Mouse (Mus musculus) ES-CJ7 (cell line): ENCODE measurements at regions not wholly inside any gene's neighbourhood (a gene's known extent, or its start where the extent isn't known, plus 50 kb on each side); places are given as distances from the start of the nearest gene placed in this dataset.
A peak's percentile ranks its signal among the peaks of the same experiment; 100 is the strongest.

Experiments
- DNase-seq: peaks from one replicate; pipeline ENCODE4 v3.0.0; 2011; ENCODE audit warnings: low read depth, low spot score

- no peak for DNase-seq
Observed at GRCm38 (mm10) chr17:50438960-50439359, 70.2 kb upstream of the Plcl2 start.

- DNase-seq: no peak
Observed at GRCm38 (mm10) chr17:50439365-50439764, 69.8 kb upstream of the Plcl2 start.

- DNase-seq: peak; percentile 19
Observed at GRCm38 (mm10) chr17:50442062-50442461, 67.1 kb upstream of the Plcl2 start.

GRCm38 (mm10) chr17:50442905-50443304 lies 66.3 kb upstream of the Plcl2 start:
- DNase-seq: no peak

GRCm38 (mm10) chr17:50443376-50444022 lies 65.7 kb upstream of the Plcl2 start:
- DNase-seq: no peak

DNA sequence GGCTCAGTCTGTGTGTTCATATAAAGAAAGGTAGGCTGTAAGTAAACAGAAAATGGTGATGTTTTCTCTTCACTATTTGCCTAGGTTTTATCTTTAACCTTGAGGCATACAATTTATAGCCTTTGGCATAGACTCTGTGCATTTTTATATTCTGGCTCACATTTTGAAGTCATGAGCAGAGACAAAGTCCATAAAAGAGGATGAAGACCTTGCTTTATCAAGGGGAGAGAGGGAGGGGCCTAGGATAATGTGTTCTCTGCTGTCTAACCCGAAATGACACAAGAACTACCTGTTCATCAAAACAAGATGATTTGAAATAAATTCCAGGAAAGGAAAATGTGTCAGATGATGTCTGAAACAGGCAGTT lies 65.2 kb upstream of the Plcl2 start:
- DNase-seq: no peak

DNA sequence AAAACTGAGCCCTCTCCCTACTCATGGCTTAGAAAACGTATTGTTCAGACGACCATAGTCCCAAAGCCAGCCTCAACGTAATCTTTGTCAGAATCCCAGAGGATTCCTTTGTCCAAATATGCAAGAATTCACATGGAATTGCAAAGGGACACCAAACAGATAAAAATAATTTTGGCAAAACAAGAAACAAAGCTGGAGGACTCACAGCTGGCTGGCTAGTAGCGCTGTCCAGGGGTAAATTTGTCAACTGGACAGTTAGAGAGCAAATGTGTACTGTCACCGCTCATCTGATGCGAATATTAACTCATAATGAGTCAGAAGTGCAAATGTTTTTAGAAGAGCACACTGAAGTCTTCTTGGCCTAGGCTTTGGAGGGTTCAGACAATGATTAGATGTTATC lies 60.5 kb upstream of the Plcl2 start:
- DNase-seq: no peak

DNA sequence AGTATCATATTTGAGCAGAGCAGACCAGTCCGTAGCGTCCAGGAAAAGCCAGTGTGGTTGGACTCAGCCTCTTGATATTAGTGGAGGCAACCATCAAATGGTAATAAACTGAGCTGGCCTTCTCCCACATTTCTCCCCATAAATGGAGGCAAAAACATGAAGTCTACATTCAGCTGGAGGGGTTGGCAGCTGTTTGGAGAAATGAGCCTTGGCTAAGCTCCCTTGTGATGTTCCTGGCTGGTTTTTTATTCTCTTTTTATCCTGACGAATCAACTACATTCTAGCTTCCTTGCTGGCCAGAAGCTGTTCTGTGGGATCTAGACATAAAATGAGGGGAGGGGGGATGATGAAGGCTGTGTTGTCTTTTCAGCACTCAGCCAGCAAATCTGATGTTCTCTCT lies 57.6 kb upstream of the Plcl2 start:
- DNase-seq: no peak

- DNase-seq: no peak
Observed at GRCm38 (mm10) chr17:50453524-50453923, 55.7 kb upstream of the Plcl2 start.

DNA sequence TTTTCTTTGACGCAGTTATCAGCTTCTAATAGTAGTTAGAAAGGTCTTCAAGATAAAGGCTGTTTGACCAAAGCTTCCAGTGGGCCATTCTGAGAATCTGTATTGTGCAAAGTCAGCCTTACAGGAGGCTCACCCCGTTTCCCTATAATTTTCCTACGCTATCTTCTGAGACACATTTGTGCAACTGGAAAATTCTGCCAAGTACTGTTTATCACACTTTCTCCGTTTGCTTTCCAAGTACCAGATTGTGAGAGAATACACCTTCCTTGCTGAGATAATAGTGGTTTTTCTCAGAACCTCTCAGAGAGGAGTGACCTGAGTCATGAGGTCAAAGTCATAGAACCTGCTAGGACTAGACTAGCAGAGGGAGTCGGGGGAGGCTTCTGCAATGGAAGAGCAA lies 55.2 kb upstream of the Plcl2 start:
- DNase-seq: no peak

GRCm38 (mm10) chr17:50454917-50455316 lies 54.3 kb upstream of the Plcl2 start:
- no peak for DNase-seq

DNA sequence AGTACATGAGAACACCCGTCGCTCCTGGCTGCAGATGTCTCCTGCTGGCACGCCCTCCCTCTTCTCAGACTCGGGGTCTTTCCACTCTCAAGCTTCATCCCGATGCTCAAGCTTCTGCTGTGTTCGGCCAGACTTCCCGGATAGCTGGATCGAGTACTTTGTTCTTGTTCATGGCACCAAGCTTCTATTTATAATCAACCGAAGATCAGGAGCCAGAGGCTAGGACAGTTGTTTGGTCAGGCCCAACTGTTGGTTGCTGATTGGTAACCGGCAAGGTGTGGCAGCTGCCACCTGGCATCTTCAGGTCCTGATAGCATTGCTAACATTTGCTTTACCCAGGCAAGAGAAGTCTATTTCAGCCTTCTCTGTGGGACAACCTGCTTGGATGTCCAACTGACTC lies 53.5 kb upstream of the Plcl2 start:
- DNase-seq: no peak

DNA sequence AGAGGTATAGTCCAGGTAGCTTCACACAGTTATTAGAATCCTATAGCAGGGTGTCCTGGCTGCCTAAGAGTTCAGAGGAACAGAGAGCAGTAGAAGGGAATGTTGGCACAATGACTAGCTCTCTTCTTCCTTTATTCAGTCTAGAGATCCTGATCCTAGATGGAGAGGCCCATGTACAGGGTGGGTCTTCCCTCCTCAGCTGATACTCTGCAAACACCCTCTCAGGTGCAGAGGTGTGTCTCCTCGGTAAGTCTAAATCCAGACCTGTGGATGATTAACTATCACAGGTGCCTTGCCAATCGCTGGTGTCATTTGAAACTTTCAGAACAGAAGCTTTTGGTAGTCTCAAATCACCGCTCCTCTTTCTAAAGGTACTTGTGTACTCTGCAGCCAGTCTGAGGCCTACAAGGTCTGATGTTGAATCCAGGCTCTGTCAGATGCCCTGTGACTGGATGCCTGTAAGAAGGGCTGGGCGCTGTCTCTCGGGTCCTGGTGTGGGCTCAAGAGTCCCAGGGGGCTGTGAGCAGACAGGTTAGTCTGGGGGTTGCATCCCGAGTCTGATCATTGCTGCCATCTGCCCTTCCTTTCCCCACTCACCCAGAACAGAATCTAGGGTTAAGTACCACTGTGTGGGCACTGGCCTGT lies 52.0 kb upstream of the Plcl2 start:
- DNase-seq: no peak

DNA sequence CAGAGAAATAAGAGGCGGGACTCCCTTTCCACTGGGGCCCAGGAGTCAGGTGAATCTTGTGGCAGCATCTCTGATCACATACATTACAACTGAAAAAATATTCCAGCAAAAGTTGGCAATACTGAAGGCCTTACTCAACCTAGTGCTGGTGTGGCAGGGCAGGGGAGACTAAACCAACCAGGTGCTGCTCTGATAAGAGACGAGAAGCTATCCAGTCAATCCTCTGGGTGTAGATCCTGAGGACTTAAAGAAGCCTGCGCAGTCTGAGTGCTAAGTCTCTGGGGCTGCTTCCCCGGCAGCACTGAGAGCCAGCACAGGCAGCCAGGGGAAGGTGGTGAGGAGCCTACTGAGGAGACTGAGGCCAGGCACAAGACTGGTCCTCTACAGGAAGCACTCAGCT lies 51.0 kb upstream of the Plcl2 start:
- no peak for DNase-seq
